Mouse (Mus musculus) MEL (cell line): ENCODE measurements around the gene Hoxd1. TPM values are rescaled to one million over a fixed set of nuclear protein-coding genes. Genes with fewer than 3 reads are reported as not detected.

Experiments
- DNase-seq: peaks from one replicate; pipeline ENCODE4 v3.0.0; 2011; ENCODE audit warnings: low read depth, low spot score
- H3K27ac ChIP-seq: 2 replicates; pipeline ENCODE4 v1.5.1; 2012; ENCODE audit warnings: low read depth, mild to moderate bottlenecking, control low read depth, low read length, moderate library complexity; ENCODE audit not compliant: control insufficient read depth
- H3K27me3 ChIP-seq, 2 experiments: fragments of 150-350 bp in 1 of 2; sonication (generic) in 1 of 2; 2 replicates each; pipeline ENCODE4 v1.6.1; 2012; ENCODE audit warnings: low read length in 2 of 2, mild to moderate bottlenecking in 2 of 2, improper control_type of control experiment in 1 of 2, moderate library complexity in 1 of 2; ENCODE audit not compliant: insufficient read depth in 2 of 2, control insufficient read depth in 1 of 2
- H3K36me3 ChIP-seq, 2 experiments: 2 replicates each; pipeline ENCODE4 v1.6.1; 2012 to 2014; ENCODE audit warnings: low read length in 2 of 2, improper control_type of control experiment in 1 of 2, inconsistent platforms in 1 of 2, mild to moderate bottlenecking in 1 of 2; ENCODE audit not compliant: insufficient read depth in 2 of 2, control insufficient read depth in 1 of 2
- H3K4me1 ChIP-seq, 2 experiments: fragments of 150-350 bp in 1 of 2; sonication (generic) in 1 of 2; 2 replicates each; pipeline ENCODE4 v1.6.1; 2012; ENCODE audit warnings: low read length in 2 of 2, improper control_type of control experiment in 1 of 2, mild to moderate bottlenecking in 1 of 2; ENCODE audit not compliant: insufficient read depth in 2 of 2, control insufficient read depth in 1 of 2
- H3K4me3 ChIP-seq, 2 experiments: fragments of 150-350 bp in 1 of 2; sonication (generic) in 1 of 2; 2 replicates each; pipeline ENCODE4 v1.5.1; 2012; ENCODE audit warnings: low read depth in 2 of 2, low read length in 2 of 2, mild to moderate bottlenecking in 2 of 2, moderate library complexity in 2 of 2, control low read depth in 1 of 2, improper control_type of control experiment in 1 of 2; ENCODE audit not compliant: control insufficient read depth in 1 of 2, insufficient read depth in 1 of 2
- H3K79me2 ChIP-seq: 2 replicates; pipeline ENCODE4 v1.6.1; 2012; ENCODE audit warnings: mild to moderate bottlenecking, low read length, moderate library complexity; ENCODE audit not compliant: control insufficient read depth, poor library complexity, insufficient read depth
- H3K9ac ChIP-seq: 2 replicates; pipeline ENCODE4 v1.6.1; 2012; ENCODE audit warnings: low read depth, mild to moderate bottlenecking, control low read depth, low read length, moderate library complexity; ENCODE audit not compliant: control insufficient read depth, poor library complexity, severe bottlenecking
- H3K9me3 ChIP-seq: fragments of 150-350 bp; sonication (generic); replicated peaks from 2 replicates; pipeline ENCODE4 v1.6.1; 2012; ENCODE audit warnings: mild to moderate bottlenecking, low read length, improper control_type of control experiment, moderate library complexity; ENCODE audit not compliant: insufficient read depth
- BHLHE40 ChIP-seq: IDR thresholded peaks from 2 replicates; pipeline ENCODE4 v1.6.1; 2012; ENCODE audit warnings: low read depth, mild to moderate bottlenecking, inconsistent platforms, low read length, improper control_type of control experiment, borderline replicate concordance
- CHD1 ChIP-seq: IDR thresholded peaks from 2 replicates; pipeline ENCODE4 v1.6.1; 2012; ENCODE audit warnings: low read depth, mild to moderate bottlenecking, inconsistent platforms, low read length, improper control_type of control experiment
- CHD2 ChIP-seq: IDR thresholded peaks from 2 replicates; pipeline ENCODE4 v1.6.1; 2011; ENCODE audit warnings: low read length, improper control_type of control experiment
- ELF1 ChIP-seq: IDR thresholded peaks from 2 replicates; pipeline ENCODE4 v1.6.1; 2014; ENCODE audit warnings: low read depth, mild to moderate bottlenecking, inconsistent platforms, low read length, improper control_type of control experiment, moderate library complexity
- EP300 ChIP-seq, 2 experiments: IDR thresholded peaks; 2 replicates each; pipeline ENCODE4 v1.6.1; 2011; ENCODE audit warnings: improper control_type of control experiment in 2 of 2, low read length in 2 of 2, low read depth in 1 of 2, mild to moderate bottlenecking in 1 of 2
- HCFC1 ChIP-seq: IDR thresholded peaks from 2 replicates; pipeline ENCODE4 v1.6.1; 2012; ENCODE audit warnings: low read depth, mild to moderate bottlenecking, inconsistent platforms, low read length, improper control_type of control experiment, moderate library complexity
- KAT2A ChIP-seq: conservative IDR thresholded peaks from 2 replicates; pipeline ENCODE4 v1.6.1; 2012; ENCODE audit warnings: low read depth, low read length, improper control_type of control experiment, inconsistent platforms
- MAFK ChIP-seq: IDR thresholded peaks from 2 replicates; pipeline ENCODE4 v1.6.1; 2011; ENCODE audit warnings: low read depth, mild to moderate bottlenecking, low read length, improper control_type of control experiment, borderline replicate concordance
- MAZ ChIP-seq: IDR thresholded peaks from 2 replicates; pipeline ENCODE4 v1.6.1; 2012; ENCODE audit warnings: low read depth, mild to moderate bottlenecking, inconsistent platforms, low read length, improper control_type of control experiment
- MEF2A ChIP-seq: IDR thresholded peaks from 2 replicates; pipeline ENCODE4 v1.6.1; 2014; ENCODE audit warnings: low read depth, mild to moderate bottlenecking, inconsistent platforms, low read length, improper control_type of control experiment; ENCODE audit not compliant: poor library complexity, insufficient replicate concordance, severe bottlenecking; ENCODE audit errors: extremely low read depth
- MYC ChIP-seq: IDR thresholded peaks from 2 replicates; pipeline ENCODE4 v1.6.1; 2011; ENCODE audit warnings: low read depth, mild to moderate bottlenecking, low read length, improper control_type of control experiment, moderate library complexity
- NELFE ChIP-seq: IDR thresholded peaks from 2 replicates; pipeline ENCODE4 v1.6.1; 2011; ENCODE audit warnings: low read depth, low read length, improper control_type of control experiment
- NRF1 ChIP-seq: IDR thresholded peaks from 2 replicates; pipeline ENCODE4 v1.6.1; 2014; ENCODE audit warnings: low read depth, mild to moderate bottlenecking, inconsistent platforms, low read length, improper control_type of control experiment, moderate library complexity; ENCODE audit not compliant: poor library complexity, insufficient read depth, severe bottlenecking
- POLR2AphosphoS2 ChIP-seq: IDR thresholded peaks from 2 replicates; pipeline ENCODE4 v1.6.1; 2011; ENCODE audit warnings: low read length, improper control_type of control experiment
- RCOR1 ChIP-seq: IDR thresholded peaks from 2 replicates; pipeline ENCODE4 v1.6.1; 2012; ENCODE audit warnings: low read depth, mild to moderate bottlenecking, inconsistent platforms, low read length, improper control_type of control experiment
- SIN3A ChIP-seq: IDR thresholded peaks from 2 replicates; pipeline ENCODE4 v1.6.1; 2012; ENCODE audit warnings: low read length, improper control_type of control experiment, inconsistent platforms
- TAL1 ChIP-seq: IDR thresholded peaks from 2 replicates; pipeline ENCODE4 v1.6.1; 2012; ENCODE audit warnings: mild to moderate bottlenecking, inconsistent platforms, low read length, moderate library complexity, mixed read lengths
- TCF12 ChIP-seq: IDR thresholded peaks from 2 replicates; pipeline ENCODE4 v1.6.1; 2014; ENCODE audit warnings: low read depth, mild to moderate bottlenecking, inconsistent platforms, low read length, improper control_type of control experiment, moderate library complexity
- UBTF ChIP-seq: IDR thresholded peaks from 2 replicates; pipeline ENCODE4 v1.6.1; 2012; ENCODE audit warnings: low read depth, mild to moderate bottlenecking, inconsistent platforms, low read length, improper control_type of control experiment, moderate library complexity, borderline replicate concordance; ENCODE audit not compliant: insufficient read depth
- polyA plus RNA-seq, 2 experiments: library from polyadenylated mRNA; stranded (reverse) in 1 of 2; unstranded in 1 of 2; fragments of >175 nt in 1 of 2; fragments of >200 nt in 1 of 2; gene quantifications; 2 replicates each; pipeline versions ENCODE4 v1.2.1 to v1.2.4; 2012; ENCODE audit warnings: low replicate concordance in 2 of 2, low read depth in 1 of 2; ENCODE audit not compliant: insufficient read length in 2 of 2, insufficient read depth in 1 of 2, missing spikeins in 1 of 2
- total RNA-seq: library from RNA; depleted of rRNA; stranded (reverse); fragments of 300-350 nt; gene quantifications from 2 replicates; pipeline ENCODE4 v1.2.3, GENCODE M21; 2012

Gene Hoxd1
- total and polyA plus RNA-seq, 3 experiments, result not detected

DNA sequence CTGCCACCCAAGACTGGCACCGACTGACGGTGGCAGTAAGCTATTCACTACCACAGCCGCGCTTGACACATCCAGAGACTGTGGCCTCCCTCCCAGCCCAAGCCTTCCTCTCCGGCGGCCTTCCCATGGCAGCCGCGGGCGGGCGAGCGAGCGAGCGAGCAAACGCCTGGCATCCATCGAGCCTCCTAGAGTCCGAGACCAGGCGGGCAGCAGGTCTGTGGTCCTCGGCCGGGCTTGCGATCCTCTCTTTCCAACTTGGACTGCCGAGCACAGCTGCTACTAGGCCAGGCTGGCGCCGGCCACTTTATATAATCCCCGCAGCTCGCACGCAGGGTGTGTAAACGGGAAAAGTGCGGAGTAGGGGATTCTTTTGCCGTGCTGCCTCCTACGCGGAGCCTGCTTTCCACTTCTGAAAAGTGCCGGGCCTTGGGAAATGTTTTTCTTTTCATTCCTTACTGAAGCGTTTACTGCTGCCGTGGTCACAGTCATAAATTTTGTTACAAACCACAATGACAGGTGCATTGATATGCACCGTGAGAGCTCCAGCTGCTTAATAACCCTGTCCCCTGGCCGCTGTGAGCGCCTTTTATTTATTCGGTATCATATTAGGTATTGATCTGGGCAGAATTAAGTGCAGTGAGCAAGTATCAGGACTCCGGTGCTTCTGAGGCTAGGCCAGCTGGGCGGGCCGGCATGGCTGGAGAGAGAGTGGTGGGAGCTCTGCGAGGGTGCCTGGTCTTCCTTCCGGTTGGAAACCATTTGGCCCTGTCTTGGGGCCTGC lies 22.3 kb upstream of the Hoxd1 start:
- Histone ChIP-seq H3K36me3 (no peaks in the 10 kb centered on the region), H3K79me2 (no peaks in the 10 kb centered on the region), H3K9ac (no peak overlapping the region), H3K27me3 (peaks cover 0 to 2% of the 10 kb centered on the region in 2 experiments; a peak in 3 of 4 replicates), H3K4me3 (no peak overlapping the region), H3K4me1 (no peaks in the 10 kb centered on the region), H3K9me3 (no peaks in the 10 kb centered on the region), H3K27ac (no peak overlapping the region)
- TF ChIP-seq ELF1 (no peak), MAZ (no peak), BHLHE40 (no peak), CHD1 (no peak), MYC (no peak)
- no peak for DNase-seq

DNA sequence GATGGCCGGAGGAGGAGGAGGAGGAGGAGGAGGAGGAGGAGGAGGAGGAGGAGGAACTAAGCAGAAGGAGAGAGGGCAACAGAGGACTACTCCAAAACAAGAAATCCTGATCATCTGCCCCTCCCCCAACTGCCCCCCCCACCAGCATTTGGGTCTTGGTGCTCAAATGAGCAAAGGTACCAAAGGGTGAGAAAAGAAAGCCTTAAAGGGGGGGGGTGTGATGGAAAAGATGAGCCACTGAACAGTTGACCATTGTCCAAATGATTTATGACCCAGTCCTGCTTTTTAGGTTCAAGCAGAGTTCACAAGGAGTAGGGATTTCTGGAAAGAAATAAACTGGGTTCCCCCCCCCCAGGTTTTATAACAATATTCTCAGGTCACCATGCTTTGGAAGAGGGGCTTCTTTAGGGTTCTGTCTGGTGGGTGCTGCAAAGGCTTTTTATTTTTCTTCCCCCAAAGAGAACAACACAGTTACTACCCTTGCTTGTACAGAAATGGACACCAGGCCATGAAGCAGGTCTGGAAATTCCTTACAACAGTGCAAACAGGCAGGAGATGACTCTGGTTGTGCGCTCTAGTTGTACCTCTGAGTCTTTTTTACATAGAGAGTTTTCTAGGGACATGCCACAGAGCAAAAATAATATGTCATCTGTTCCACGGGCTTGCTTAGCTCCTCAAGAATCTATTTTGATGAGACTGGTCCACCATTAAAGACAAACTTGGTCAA lies 21.4 kb upstream of the Hoxd1 start:
- peaks cover 0 to 2% of the 10 kb centered on the region in 2 experiments; a peak in 3 of 4 replicates for H3K27me3 ChIP-seq
- H3K27ac ChIP-seq, result no peak overlapping the region
- no peaks in the 10 kb centered on the region for H3K4me1 ChIP-seq
- no peak for DNase-seq
- H3K36me3 ChIP-seq, result no peaks in the 10 kb centered on the region
- no peaks in the 10 kb centered on the region for H3K9me3 ChIP-seq
- H3K4me3 ChIP-seq, result no peak overlapping the region
- no peak for TF ChIP-seq HCFC1
- TF ChIP-seq NELFE, result no peak
- TF ChIP-seq TAL1, result no peak
- TF ChIP-seq KAT2A, result no peak
- no peak for TF ChIP-seq POLR2AphosphoS2
- H3K9ac ChIP-seq, result no peak overlapping the region
- no peaks in the 10 kb centered on the region for H3K79me2 ChIP-seq

DNA sequence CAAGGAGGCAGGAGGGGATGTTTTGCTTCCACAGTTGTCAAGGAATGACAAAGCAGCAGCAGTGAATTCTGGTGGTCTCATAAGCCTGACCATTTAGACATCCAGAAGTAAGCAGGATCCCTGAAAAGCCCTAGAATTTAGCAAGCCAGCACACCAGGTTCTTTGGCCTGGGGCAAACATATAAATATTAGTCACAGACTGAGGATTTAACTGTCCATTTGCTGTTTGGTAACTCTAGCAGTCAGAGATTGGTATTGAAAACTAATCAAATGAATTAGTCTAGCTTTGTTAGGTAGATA lies 20.9 kb upstream of the Hoxd1 start:
- H3K4me1 ChIP-seq, result no peaks in the 10 kb centered on the region
- no peak for TF ChIP-seq MEF2A
- no peak for TF ChIP-seq HCFC1
- no peak for TF ChIP-seq MYC
- TF ChIP-seq SIN3A, result no peak
- TF ChIP-seq TCF12, result no peak
- TF ChIP-seq NELFE, result no peak
- TF ChIP-seq CHD2, result no peak
- TF ChIP-seq EP300 (IDR thresholded peaks at IDR 0.05; ENCODE audit: low read depth in 1 of 2, low read length in 2 of 2), result no peak
- no peak for TF ChIP-seq TAL1
- TF ChIP-seq MAFK, result no peak
- no peak for TF ChIP-seq RCOR1
- TF ChIP-seq ELF1, result no peak
- TF ChIP-seq UBTF, result no peak
- no peak for TF ChIP-seq NRF1
- no peaks in the 10 kb centered on the region for H3K9me3 ChIP-seq
- no peak overlapping the region for H3K9ac ChIP-seq
- H3K79me2 ChIP-seq, result no peaks in the 10 kb centered on the region
- no peak for DNase-seq
- H3K27me3 ChIP-seq, result peaks cover 0 to 2% of the 10 kb centered on the region in 2 experiments; a peak in 3 of 4 replicates
- no peak overlapping the region for H3K4me3 ChIP-seq
- H3K36me3 ChIP-seq, result no peaks in the 10 kb centered on the region
- H3K27ac ChIP-seq, result no peak overlapping the region
